23 mouse cellular contexts compared by ENCODE assay signal in genomic region chr3:101961146-101961835, GRCm38 (mm10). TPM values are rescaled to one million over a fixed set of nuclear protein-coding genes. Genes with fewer than 3 reads are reported as not detected.
A peak's percentile ranks its signal among the peaks of the same experiment; 100 is the strongest.
DNase-seq lines count a peak whose midpoint lies in the region; ATAC-seq and TF ChIP-seq lines count a peak whose summit lies in the region.
"Had no signal": no experiment of that assay in that cellular context is flagged by ENCODE, and none has a peak within 500 bp of the region (broad histone marks: within the 10 kb centered on the region; RNA-seq: fewer than 3 reads in every experiment).

No protein-coding gene starts in this region.

- DNase-seq in cerebellum, postnatal 14 days, result peak; percentile 49 to 54
- DNase-seq in cerebellum, adult 11-12 months, result no peak
- peak; percentile 11 for DNase-seq in hindbrain, postnatal 0 days (ENCODE audit: low spot score)
- DNase-seq in hindbrain, embryonic 10.5 days (ENCODE audit: low spot score), result no peak
- DNase-seq: adrenal gland, adult 2 months; adrenal gland, postnatal 10 days; adrenal gland, postnatal 25 days; cerebellum, adult 11 months; cerebellum, adult 2 months; cerebellum, adult 9-10 months; cerebellum, postnatal 25 days; embryo, embryonic 11 days had no signal

- WGBS in hindbrain, embryonic 13.5 days, result 72% methylated on average over 15 of the region's 15 CpGs
- 76% methylated on average over 15 of the region's 15 CpGs for WGBS in hindbrain, embryonic 16.5 days
- WGBS in hindbrain, postnatal 0 days, result 59% methylated on average over 15 of the region's 15 CpGs
- 89% methylated on average over 15 of the region's 15 CpGs for WGBS in hindbrain, embryonic 10.5 days

- H3K4me3 ChIP-seq in hindbrain, embryonic 13.5 days, result no peak overlapping the region
- no peak overlapping the region for H3K4me3 ChIP-seq in hindbrain, embryonic 16.5 days (ENCODE audit: low read length)
- H3K4me3 ChIP-seq in hindbrain, postnatal 0 days (ENCODE audit: low read length), result no peak overlapping the region
- H3K4me3 ChIP-seq in hindbrain, embryonic 10.5 days, result no peak overlapping the region
- H3K4me3 ChIP-seq: embryonic facial prominence, embryonic 13.5 days; embryonic facial prominence, embryonic 15.5 days; erythroblast, embryonic 14.5 days; forebrain, embryonic 10.5 days; forebrain, embryonic 12.5 days; forebrain, embryonic 15.5 days had no signal

- no peaks in the 10 kb centered on the region for H3K36me3 ChIP-seq in hindbrain, embryonic 13.5 days
- no peaks in the 10 kb centered on the region for H3K36me3 ChIP-seq in hindbrain, embryonic 16.5 days (ENCODE audit: control insufficient read depth, insufficient read depth, low read length)
- H3K36me3 ChIP-seq in hindbrain, postnatal 0 days (ENCODE audit: insufficient read depth, low read length), result no peaks in the 10 kb centered on the region
- H3K36me3 ChIP-seq in hindbrain, embryonic 10.5 days, result no peaks in the 10 kb centered on the region
- H3K36me3 ChIP-seq: embryonic facial prominence, embryonic 13.5 days; embryonic facial prominence, embryonic 15.5 days; forebrain, embryonic 10.5 days; forebrain, embryonic 12.5 days; forebrain, embryonic 15.5 days had no signal

- no peak for TF ChIP-seq CTCF in hindbrain, postnatal 0 days (IDR thresholded peaks at IDR 0.05; ENCODE audit: low read depth)

- no peak overlapping the region for H3K4me2 ChIP-seq in hindbrain, embryonic 13.5 days
- no peak overlapping the region for H3K4me2 ChIP-seq in hindbrain, embryonic 16.5 days (ENCODE audit: low read length)
- H3K4me2 ChIP-seq in hindbrain, postnatal 0 days (ENCODE audit: low read depth, low read length), result no peak overlapping the region
- H3K4me2 ChIP-seq: embryonic facial prominence, embryonic 13.5 days; embryonic facial prominence, embryonic 15.5 days; forebrain, embryonic 12.5 days; forebrain, embryonic 15.5 days had no signal

- ATAC-seq in hindbrain, embryonic 13.5 days (ENCODE audit: low FRiP score), result no peak
- ATAC-seq in hindbrain, embryonic 16.5 days, result no peak
- ATAC-seq in hindbrain, postnatal 0 days, result no peak
- ATAC-seq: forebrain, embryonic 15.5 days had no signal

- H3K9ac ChIP-seq in hindbrain, embryonic 13.5 days, result no peak overlapping the region
- H3K9ac ChIP-seq in hindbrain, embryonic 16.5 days (ENCODE audit: low read depth, low read length), result no peak overlapping the region
- no peak overlapping the region for H3K9ac ChIP-seq in hindbrain, postnatal 0 days (replicated peaks; ENCODE audit: low read length)
- H3K9ac ChIP-seq: embryonic facial prominence, embryonic 13.5 days; embryonic facial prominence, embryonic 15.5 days; forebrain, embryonic 12.5 days; forebrain, embryonic 15.5 days had no signal

- no peaks in the 10 kb centered on the region for H3K9me3 ChIP-seq in hindbrain, embryonic 13.5 days
- no peaks in the 10 kb centered on the region for H3K9me3 ChIP-seq in hindbrain, embryonic 16.5 days (ENCODE audit: control insufficient read depth, low read length)
- H3K9me3 ChIP-seq in hindbrain, postnatal 0 days (ENCODE audit: low read length), result no peaks in the 10 kb centered on the region
- no peaks in the 10 kb centered on the region for H3K9me3 ChIP-seq in hindbrain, embryonic 10.5 days
- H3K9me3 ChIP-seq: embryonic facial prominence, embryonic 13.5 days; embryonic facial prominence, embryonic 15.5 days; forebrain, embryonic 10.5 days; forebrain, embryonic 12.5 days; forebrain, embryonic 15.5 days had no signal

- H3K4me1 ChIP-seq in hindbrain, embryonic 13.5 days (replicated peaks), result peaks cover 36% of the 10 kb centered on the region
- H3K4me1 ChIP-seq in hindbrain, embryonic 16.5 days (ENCODE audit: control insufficient read depth, insufficient read depth, low read depth, low read length), result peaks cover 6% of the 10 kb centered on the region
- H3K4me1 ChIP-seq in hindbrain, postnatal 0 days (ENCODE audit: insufficient read depth, low read length), result no peaks in the 10 kb centered on the region
- peaks cover 30% of the 10 kb centered on the region for H3K4me1 ChIP-seq in hindbrain, embryonic 10.5 days (replicated peaks)
- H3K4me1 ChIP-seq: embryonic facial prominence, embryonic 13.5 days had no signal

- H3K27me3 ChIP-seq in hindbrain, embryonic 13.5 days, result no peaks in the 10 kb centered on the region
- H3K27me3 ChIP-seq in hindbrain, embryonic 16.5 days (replicated peaks; ENCODE audit: control insufficient read depth, insufficient read depth, low read length), result no peaks in the 10 kb centered on the region
- H3K27me3 ChIP-seq in hindbrain, postnatal 0 days (ENCODE audit: insufficient read depth, low read length), result no peaks in the 10 kb centered on the region
- peaks cover 14% of the 10 kb centered on the region; the same call in 1 of the 2 replicates for H3K27me3 ChIP-seq in hindbrain, embryonic 10.5 days (ENCODE audit: insufficient read depth, poor library complexity, severe bottlenecking)
- H3K27me3 ChIP-seq: embryonic facial prominence, embryonic 15.5 days; forebrain, embryonic 15.5 days had no signal

- peak overlapping the region; percentile 5; the same call in 1 of the 2 replicates for H3K27ac ChIP-seq in hindbrain, embryonic 13.5 days
- no peak overlapping the region for H3K27ac ChIP-seq in hindbrain, embryonic 16.5 days (ENCODE audit: low read depth, low read length)
- H3K27ac ChIP-seq in hindbrain, postnatal 0 days, result no peak overlapping the region
- no peak overlapping the region for H3K27ac ChIP-seq in hindbrain, embryonic 10.5 days
- H3K27ac ChIP-seq: embryonic facial prominence, embryonic 13.5 days; embryonic facial prominence, embryonic 15.5 days; forebrain, embryonic 10.5 days; forebrain, embryonic 12.5 days; forebrain, embryonic 15.5 days had no signal

RNA-seq across cellular contexts. Expression of gene Slc22a15, which starts 37.0 kb away (rescaled TPM):
- 7.4 and 7.5 TPM in 2 replicates for polyA plus RNA-seq in hindbrain, embryonic 13.5 days (2015; fragmentation: Nextera tagmentation; extraction: Ambion mirVana)
- 4.5 and 5.4 TPM in 2 replicates for polyA plus RNA-seq in hindbrain, embryonic 16.5 days (2015; fragmentation: Nextera tagmentation; extraction: Ambion mirVana)
- total RNA-seq in hindbrain, postnatal 0 days (2014; rRNA removed), result 11.1 and 12.5 TPM in 2 replicates
- 5.0 and 5.7 TPM in 2 replicates for polyA plus RNA-seq in hindbrain, postnatal 0 days (2015; fragmentation: Nextera tagmentation; extraction: Ambion mirVana)
- polyA plus RNA-seq in hindbrain, embryonic 10.5 days (2016; fragmentation: Nextera tagmentation; extraction: Ambion mirVana), result 5.4 and 9.9 TPM in 2 replicates
- polyA plus RNA-seq: erythroblast, embryonic 14.5 days had no signal

RNA-seq across cellular contexts. Expression of gene Nhlh2, which starts 48.6 kb away (rescaled TPM):
- polyA plus RNA-seq in hindbrain, embryonic 13.5 days (2015; fragmentation: Nextera tagmentation; extraction: Ambion mirVana), result 80.8 and 99.8 TPM in 2 replicates
- 25.6 and 32.3 TPM in 2 replicates for polyA plus RNA-seq in hindbrain, embryonic 16.5 days (2015; fragmentation: Nextera tagmentation; extraction: Ambion mirVana)
- 30.3 and 31.9 TPM in 2 replicates for total RNA-seq in hindbrain, postnatal 0 days (2014; rRNA removed)
- polyA plus RNA-seq in hindbrain, postnatal 0 days (2015; fragmentation: Nextera tagmentation; extraction: Ambion mirVana), result 25.1 and 28.2 TPM in 2 replicates
- 64.1 and 152 TPM in 2 replicates for polyA plus RNA-seq in hindbrain, embryonic 10.5 days (2016; fragmentation: Nextera tagmentation; extraction: Ambion mirVana)
- total RNA-seq: adrenal gland, adult 2 months; adrenal gland, postnatal 25 days; common myeloid progenitor, adult 5-6 weeks; ES-E14; MEL had no signal
- polyA plus RNA-seq: adrenal gland, adult 2 months; erythroblast, embryonic 14.5 days had no signal

Comparison
In these comparisons a context has a peak if more than half of its experiments do, and no peak if none do; other contexts are left out.
1. DNase-seq: peak in cerebellum, postnatal 14 days (2 of 2) and hindbrain, postnatal 0 days (single experiment); none in cerebellum, adult 11-12 months (single experiment) and hindbrain, embryonic 10.5 days (single experiment).